Mouse (Mus musculus) urinary bladder, postnatal 25 days (tissue): ENCODE results near the gene Rbbp8nl.

Experiments used
- DNase-seq: peaks from one replicate; pipeline ENCODE4 v3.0.0; 2022; ENCODE audit warnings: low spot score

The Rbbp8nl gene

GRCm38 (mm10) chr2:180257963-180258865, 31.5 kb downstream of the Rbbp8nl start:
- DNase-seq: no peak

GRCm38 (mm10) chr2:180257001-180257521, 32.6 kb downstream of the Rbbp8nl start, which contains the start of gene Rps21:
TSS of gene Rps21 (plus strand) at chr2:180257377.
- DNase-seq: peak; percentile 93

- no peak for DNase-seq
These were observed 33.2 kb downstream of the Rbbp8nl start for GRCm38 (mm10) chr2:180256296-180257000.

- DNase-seq: no peak
These were observed 34.0 kb downstream of the Rbbp8nl start for GRCm38 (mm10) chr2:180255701-180256100.

GRCm38 (mm10) chr2:180254436-180255209, 35.1 kb downstream of the Rbbp8nl start:
- no peak for DNase-seq

- DNase-seq: no peak
These were observed 37.8 kb downstream of the Rbbp8nl start for GRCm38 (mm10) chr2:180251838-180252237.

- peak; percentile 83 for DNase-seq
These were observed 38.6 kb downstream of the Rbbp8nl start for GRCm38 (mm10) chr2:180250930-180251611.

GRCm38 (mm10) chr2:180248947-180249660, 40.6 kb downstream of the Rbbp8nl start:
- DNase-seq: no peak

GRCm38 (mm10) chr2:180247916-180248315, 41.8 kb downstream of the Rbbp8nl start:
- DNase-seq: no peak

GRCm38 (mm10) chr2:180243108-180243507, 46.6 kb downstream of the Rbbp8nl start:
- DNase-seq: no peak

- DNase-seq: no peak
These were observed 51.1 kb downstream of the Rbbp8nl start for GRCm38 (mm10) chr2:180238591-180238990.

- no peak for DNase-seq
These were observed 51.9 kb downstream of the Rbbp8nl start for GRCm38 (mm10) chr2:180237601-180238345.

GRCm38 (mm10) chr2:180236930-180237329, 52.7 kb downstream of the Rbbp8nl start:
- no peak for DNase-seq

GRCm38 (mm10) chr2:180236500-180236899, 53.2 kb downstream of the Rbbp8nl start:
- no peak for DNase-seq

GRCm38 (mm10) chr2:180235788-180236187, 53.9 kb downstream of the Rbbp8nl start:
- no peak for DNase-seq

GRCm38 (mm10) chr2:180234980-180235379, 54.7 kb downstream of the Rbbp8nl start:
- DNase-seq: no peak

- no peak for DNase-seq
These were observed 55.3 kb downstream of the Rbbp8nl start for GRCm38 (mm10) chr2:180234353-180234752.

GRCm38 (mm10) chr2:180233101-180233904, 56.4 kb downstream of the Rbbp8nl start:
- no peak for DNase-seq

- DNase-seq: no peak
These were observed 59.2 kb downstream of the Rbbp8nl start for GRCm38 (mm10) chr2:180230482-180230881.
